Mouse (Mus musculus) neural tube, embryonic 14.5 days (tissue): ENCODE data around the gene Samd4. TPM values are rescaled to one million over a fixed set of nuclear protein-coding genes. Genes with fewer than 3 reads are reported as not detected.
A peak's percentile ranks its signal among the peaks of the same experiment; 100 is the strongest.

Source experiments
- ATAC-seq: fragments of 200-750 bp; cut with Nextera tagmentation; 2 replicates; pipeline ENCODE4 v1.8.0; 2017; ENCODE audit warnings: low read depth, mild to moderate bottlenecking, moderate TSS enrichment, moderate library complexity
- H3K27ac ChIP-seq: fragments of 300-500 bp; sonication (generic); 2 replicates; pipeline ENCODE4 v1.5.1; 2014; ENCODE audit warnings: low read depth, mild to moderate bottlenecking, control low read depth, low read length, moderate library complexity, mixed read lengths
- H3K27me3 ChIP-seq: fragments of 300-500 bp; sonication (generic); 2 replicates; pipeline ENCODE4 v1.6.1; 2014; ENCODE audit warnings: low read length; ENCODE audit not compliant: control insufficient read depth, insufficient read depth
- H3K36me3 ChIP-seq: fragments of 300-500 bp; sonication (generic); 2 replicates; pipeline ENCODE4 v1.6.1; 2014; ENCODE audit warnings: low read length, mixed read lengths; ENCODE audit not compliant: control insufficient read depth, insufficient read depth
- H3K4me1 ChIP-seq: fragments of 300-500 bp; sonication (generic); 2 replicates; pipeline ENCODE4 v1.6.1; 2014; ENCODE audit warnings: low read length; ENCODE audit not compliant: control insufficient read depth, insufficient read depth
- H3K4me2 ChIP-seq: fragments of 300-500 bp; sonication (generic); 2 replicates; pipeline ENCODE4 v1.6.1; 2014; ENCODE audit warnings: mild to moderate bottlenecking, low read depth, low read length, control low read depth
- H3K4me3 ChIP-seq: fragments of 300-500 bp; sonication (generic); 2 replicates; pipeline ENCODE4 v1.5.1; 2014; ENCODE audit warnings: low read depth, low read length, control low read depth, mixed read lengths
- H3K9ac ChIP-seq: fragments of 300-500 bp; sonication (generic); replicated peaks from 2 replicates; pipeline ENCODE4 v1.6.1; 2014; ENCODE audit warnings: low read depth, mild to moderate bottlenecking, control low read depth, low read length, mixed read lengths
- H3K9me3 ChIP-seq: fragments of 300-500 bp; sonication (generic); 2 replicates; pipeline ENCODE4 v1.6.1; 2016; ENCODE audit warnings: low read length; ENCODE audit not compliant: control insufficient read depth
- WGBS: fragments of 180-500 bp; shearing (Covaris S2); extraction: QIAGEN DNeasy Blood & Tissue Kit; methylation state at CpG from one replicate; pipeline ENCODE4 v1.1.7; 2014; 5-methylcytosine and 5-hydroxymethylcytosine counted together
- polyA plus RNA-seq: library from polyadenylated mRNA; unstranded; fragments of >200 nt; fragmentation: Nextera tagmentation; extraction: Ambion mirVana; gene quantifications from 2 replicates; pipeline ENCODE4 v1.2.1, GENCODE M21; 2014

Gene Samd4
- polyA plus RNA-seq, 1 experiment from 2014 or later: 2.6 TPM

GRCm38 (mm10) chr14:47087182-47087581 lies 204.5 kb downstream of the Samd4 start:
- peak overlapping the region; percentile 68 for H3K4me2 ChIP-seq
- WGBS: 34% methylated on average over 5 of the region's 5 CpGs
- H3K27me3 ChIP-seq: no peaks in the 10 kb centered on the region
- H3K27ac ChIP-seq: no peak overlapping the region
- no peaks in the 10 kb centered on the region for H3K9me3 ChIP-seq
- peak overlapping the region; percentile 20; the same call in 1 of the 2 replicates for H3K4me3 ChIP-seq
- ATAC-seq: peak; percentile 69
- no peaks in the 10 kb centered on the region for H3K36me3 ChIP-seq
- H3K9ac ChIP-seq: no peak overlapping the region
- H3K4me1 ChIP-seq: peaks cover 4% of the 10 kb centered on the region; the same call in 1 of the 2 replicates

GRCm38 (mm10) chr14:47087669-47088250 lies 205.1 kb downstream of the Samd4 start:
- Histone ChIP-seq H3K4me1 (peaks cover 4% of the 10 kb centered on the region; the same call in 1 of the 2 replicates), H3K36me3 (no peaks in the 10 kb centered on the region), H3K27ac (no peak overlapping the region), H3K9me3 (no peaks in the 10 kb centered on the region), H3K4me2 (no peak overlapping the region), H3K27me3 (no peaks in the 10 kb centered on the region), H3K9ac (no peak overlapping the region), H3K4me3 (no peak overlapping the region)
- ATAC-seq: no peak
- WGBS: 86% methylated on average over 12 of the region's 12 CpGs

GRCm38 (mm10) chr14:47088339-47088738 lies 205.7 kb downstream of the Samd4 start:
- Histone ChIP-seq H3K36me3 (no peaks in the 10 kb centered on the region), H3K4me1 (peaks cover 4% of the 10 kb centered on the region; the same call in 1 of the 2 replicates), H3K4me3 (no peak overlapping the region), H3K4me2 (no peak overlapping the region), H3K9ac (no peak overlapping the region), H3K27ac (no peak overlapping the region), H3K9me3 (no peaks in the 10 kb centered on the region), H3K27me3 (no peaks in the 10 kb centered on the region)
- 68% methylated on average over 1 of the region's 1 CpGs for WGBS
- ATAC-seq: no peak

- no peak for ATAC-seq
- Histone ChIP-seq H3K9ac (no peak overlapping the region), H3K4me3 (no peak overlapping the region), H3K4me1 (peaks cover 4% of the 10 kb centered on the region; the same call in 1 of the 2 replicates), H3K4me2 (no peak overlapping the region), H3K27me3 (no peaks in the 10 kb centered on the region), H3K36me3 (no peaks in the 10 kb centered on the region), H3K9me3 (no peaks in the 10 kb centered on the region), H3K27ac (no peak overlapping the region)
- 74% methylated on average over 6 of the region's 6 CpGs for WGBS
These were observed 206.5 kb downstream of the Samd4 start for GRCm38 (mm10) chr14:47089153-47089552.

- no peak overlapping the region for H3K27ac ChIP-seq
- H3K9me3 ChIP-seq: no peaks in the 10 kb centered on the region
- no peak overlapping the region for H3K4me2 ChIP-seq
- H3K9ac ChIP-seq: no peak overlapping the region
- no peaks in the 10 kb centered on the region for H3K36me3 ChIP-seq
- H3K4me3 ChIP-seq: no peak overlapping the region
- peaks cover 2% of the 10 kb centered on the region; the same call in 1 of the 2 replicates for H3K4me1 ChIP-seq
- ATAC-seq: no peak
- H3K27me3 ChIP-seq: no peaks in the 10 kb centered on the region
- 94% methylated on average over 6 of the region's 6 CpGs for WGBS
These were observed 209.3 kb downstream of the Samd4 start for GRCm38 (mm10) chr14:47091908-47092307.

- WGBS: 70% methylated on average over 16 of the region's 16 CpGs
- no peaks in the 10 kb centered on the region for H3K9me3 ChIP-seq
- H3K27ac ChIP-seq: no peak overlapping the region
- no peaks in the 10 kb centered on the region for H3K4me1 ChIP-seq
- H3K4me2 ChIP-seq: no peak overlapping the region
- ATAC-seq: no peak
- H3K36me3 ChIP-seq: no peaks in the 10 kb centered on the region
- no peak overlapping the region for H3K9ac ChIP-seq
- no peaks in the 10 kb centered on the region for H3K27me3 ChIP-seq
- no peak overlapping the region for H3K4me3 ChIP-seq
These were observed 210.7 kb downstream of the Samd4 start for GRCm38 (mm10) chr14:47093355-47093792.

- Histone ChIP-seq H3K27ac (no peak overlapping the region), H3K36me3 (no peaks in the 10 kb centered on the region), H3K9ac (no peak overlapping the region), H3K4me1 (no peaks in the 10 kb centered on the region), H3K9me3 (no peaks in the 10 kb centered on the region), H3K4me2 (no peak overlapping the region), H3K4me3 (no peak overlapping the region), H3K27me3 (no peaks in the 10 kb centered on the region)
- 87% methylated on average over 3 of the region's 3 CpGs for WGBS
- no peak for ATAC-seq
These were observed 212.4 kb downstream of the Samd4 start for GRCm38 (mm10) chr14:47095036-47095435.

GRCm38 (mm10) chr14:47096357-47096756 lies 213.7 kb downstream of the Samd4 start:
- Histone ChIP-seq H3K36me3 (no peaks in the 10 kb centered on the region), H3K9me3 (no peaks in the 10 kb centered on the region), H3K4me1 (no peaks in the 10 kb centered on the region), H3K27ac (no peak overlapping the region), H3K4me3 (no peak overlapping the region), H3K4me2 (no peak overlapping the region), H3K9ac (no peak overlapping the region), H3K27me3 (no peaks in the 10 kb centered on the region)
- ATAC-seq: no peak
- 85% methylated on average over 5 of the region's 5 CpGs for WGBS

- Histone ChIP-seq H3K27me3 (no peaks in the 10 kb centered on the region), H3K9ac (no peak overlapping the region), H3K4me3 (no peak overlapping the region), H3K4me1 (no peaks in the 10 kb centered on the region), H3K4me2 (no peak overlapping the region), H3K36me3 (no peaks in the 10 kb centered on the region), H3K9me3 (no peaks in the 10 kb centered on the region; the same call in 1 of the 2 replicates), H3K27ac (no peak overlapping the region)
- ATAC-seq: no peak
- WGBS: 35% methylated on average over 19 of the region's 19 CpGs
These were observed 221.9 kb downstream of the Samd4 start for GRCm38 (mm10) chr14:47104246-47105173.
